Mouse (Mus musculus) mature B cell (primary cell): ENCODE results near the gene Olfr1448.
"Not testable (repeated sequence)": the region's sequence is repeated elsewhere in the genome, so short reads cannot be mapped to it uniquely, and the experiment has no call there.

Source experiments
- in situ Hi-C: fragments of 300-500 bp; cut with MboI; formaldehyde crosslinking; loops from 2 replicates; pipeline ENCODE4 v1.14.3; 2019

Olfr1448 gene

DNA sequence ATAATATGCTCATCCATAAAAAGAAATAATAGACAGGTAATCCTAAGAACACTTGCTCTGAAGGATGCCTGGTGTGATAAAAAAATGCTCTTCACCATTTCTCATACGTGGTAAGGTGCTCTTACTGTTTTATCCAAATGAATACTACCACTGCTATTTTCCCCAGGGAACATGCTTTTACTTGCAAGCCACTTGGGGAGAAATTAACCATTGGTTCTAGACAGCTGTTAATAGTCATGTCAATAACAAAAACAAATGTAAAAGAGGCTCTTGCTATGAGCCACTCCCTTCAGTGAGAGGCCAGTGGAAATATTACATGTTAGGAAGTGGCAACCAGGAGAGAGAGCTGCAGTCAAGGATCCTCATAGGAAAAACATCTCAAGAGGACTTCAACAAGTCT is at the start of gene Olfr1448:
Gene Olfr1448, minus strand, starts transcription at position 101 of the 400 bp plus-strand sequence.
- in situ Hi-C loops: no loop called here

- in situ Hi-C loops: not testable (repeated sequence)
These were observed 45.9 kb upstream of the Olfr1448 start for GRCm38 (mm10) chr19:12970082-12970481.

GRCm38 (mm10) chr19:12949958-12950357 is 25.7 kb upstream of the Olfr1448 start, which contains the start of gene Olfr1450:
Olfr1450 (plus strand) TSS chr19:12950258.
- in situ Hi-C loops: no loop called here

GRCm38 (mm10) chr19:12930540-12930939 is 6.3 kb upstream of the Olfr1448 start, which contains the start of gene Olfr1449:
Olfr1449 (plus strand) TSS chr19:12930840.
- in situ Hi-C loops: no loop called here

- in situ Hi-C loops: no loop called here
These were observed 20.6 kb downstream of the Olfr1448 start, which contains the start of gene Olfr1447 for GRCm38 (mm10) chr19:12903643-12904042. Olfr1447 (minus strand) TSS chr19:12903743.

DNA sequence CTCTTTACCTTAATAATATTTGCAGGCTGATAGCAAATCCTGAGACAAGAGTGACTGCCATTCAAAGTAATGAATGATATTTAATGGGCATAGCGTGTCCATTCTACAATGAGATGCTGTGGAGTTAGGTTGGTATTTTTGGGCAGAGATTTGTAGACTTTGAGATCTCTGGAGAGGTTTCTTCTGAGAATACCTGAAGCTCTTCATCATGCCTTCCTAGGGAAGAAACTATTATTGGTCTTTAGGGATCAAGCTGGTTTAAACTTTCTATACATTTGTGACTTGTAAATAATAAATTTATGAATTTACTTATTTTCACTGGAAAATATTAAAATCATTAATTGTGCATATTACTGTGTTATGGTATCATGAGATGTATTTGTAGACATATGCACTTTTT is 30.8 kb downstream of the Olfr1448 start, which contains the start of gene Olfr1446:
Gene Olfr1446, minus strand, starts transcription at position 101 of the 400 bp plus-strand sequence.
- in situ Hi-C loops: no loop called here

DNA sequence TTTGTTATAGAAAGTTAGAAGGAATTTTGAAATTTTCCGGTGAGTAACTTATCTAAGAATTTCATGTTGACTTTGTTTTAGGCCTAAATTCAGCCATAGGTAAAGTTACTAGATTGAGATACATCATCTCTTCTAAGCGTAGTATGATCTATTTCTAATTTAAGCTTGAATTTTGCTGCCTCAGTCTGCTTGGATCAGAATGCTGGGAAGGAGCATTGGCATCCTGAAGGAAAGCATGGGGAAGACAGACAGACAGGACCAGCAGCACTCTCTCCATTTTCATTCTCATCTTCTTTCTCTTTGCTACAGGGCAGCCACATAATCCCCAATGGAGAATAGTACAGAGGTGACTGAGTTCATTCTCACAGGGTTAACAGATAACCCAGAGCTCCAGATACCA is 40.7 kb downstream of the Olfr1448 start, which contains the start of gene Olfr1445:
Gene Olfr1445, plus strand, starts transcription at position 301 of the 400 bp plus-strand sequence.
- in situ Hi-C loops: no loop called here
